Mouse (Mus musculus) ES-Bruce4 (cell line): Measurements from ENCODE around the gene Psmd9.

ENCODE experiments used
- CTCF ChIP-seq: IDR thresholded peaks from one replicate; pipeline ENCODE4 v1.8.1; 2011; ENCODE audit warnings: low read depth, low read length
- EP300 ChIP-seq: IDR thresholded peaks from 2 replicates; pipeline ENCODE4 v1.6.1; 2011; ENCODE audit warnings: low read depth, low read length; ENCODE audit not compliant: insufficient read depth
- POLR2A ChIP-seq: IDR thresholded peaks from one replicate; pipeline ENCODE4 v1.8.1; 2011; ENCODE audit warnings: low read length; ENCODE audit not compliant: insufficient read depth

GRCm38 (mm10) chr5:123134186-123134874, 34.9 kb upstream of the Psmd9 start:
- TF ChIP-seq POLR2A, result no peak
- TF ChIP-seq EP300, result no peak
- TF ChIP-seq CTCF, result no peak
